Mouse (Mus musculus) heart, postnatal 0 days (tissue): Measurements from ENCODE around the gene Eef2k. TPM values are rescaled to one million over a fixed set of nuclear protein-coding genes. Genes with fewer than 3 reads are reported as not detected.
"Not testable (repeated sequence)": the region's sequence is repeated elsewhere in the genome, so short reads cannot be mapped to it uniquely, and the experiment has no call there.

Experiments
- ATAC-seq: fragments of 200-750 bp; cut with Nextera tagmentation; 2 replicates; pipeline ENCODE4 v1.8.0; 2017; ENCODE audit warnings: low read depth, moderate number of reproducible peaks, moderate library complexity; ENCODE audit not compliant: insufficient read depth
- DNase-seq: peaks from one replicate; pipeline ENCODE4 v3.0.0-alpha.2; 2016; ENCODE audit warnings: low spot score
- H3K27ac ChIP-seq: fragments of 300-500 bp; sonication (generic); 2 replicates; pipeline ENCODE4 v1.5.1; 2014; ENCODE audit warnings: low read depth, mild to moderate bottlenecking
- H3K27me3 ChIP-seq: fragments of 300-500 bp; sonication (generic); 2 replicates; pipeline ENCODE4 v1.6.1; 2014; ENCODE audit warnings: low read length, mixed read lengths; ENCODE audit not compliant: control insufficient read depth, insufficient read depth
- H3K36me3 ChIP-seq: fragments of 300-500 bp; sonication (generic); replicated peaks from 2 replicates; pipeline ENCODE4 v1.6.1; 2014; ENCODE audit warnings: low read length, mixed read lengths; ENCODE audit not compliant: control insufficient read depth, insufficient read depth
- H3K4me1 ChIP-seq: fragments of 300-500 bp; sonication (generic); 2 replicates; pipeline ENCODE4 v1.6.1; 2014; ENCODE audit warnings: antibody characterized with exemption; ENCODE audit not compliant: control insufficient read depth, insufficient read depth
- H3K4me2 ChIP-seq: fragments of 300-500 bp; sonication (generic); 2 replicates; pipeline ENCODE4 v1.6.1; 2014; ENCODE audit warnings: low read depth, mild to moderate bottlenecking, low read length, moderate library complexity
- H3K4me3 ChIP-seq: fragments of 300-500 bp; sonication (generic); 2 replicates; pipeline ENCODE4 v1.5.1; 2014; ENCODE audit warnings: low read depth, low read length
- H3K9ac ChIP-seq: fragments of 300-500 bp; sonication (generic); replicated peaks from 2 replicates; pipeline ENCODE4 v1.6.1; 2014; ENCODE audit warnings: low read depth, low read length, mixed read lengths
- H3K9me3 ChIP-seq: fragments of 300-500 bp; sonication (generic); replicated peaks from 2 replicates; pipeline ENCODE4 v1.6.1; 2016; ENCODE audit warnings: low read length; ENCODE audit not compliant: control insufficient read depth
- CTCF ChIP-seq: IDR thresholded peaks from 2 replicates; pipeline ENCODE4 v1.5.1; 2016; ENCODE audit warnings: antibody characterized with exemption, control low read depth, low read depth
- EP300 ChIP-seq: IDR thresholded peaks from 2 replicates; pipeline ENCODE4 v1.6.1; 2016; ENCODE audit warnings: antibody characterized with exemption, low read depth
- WGBS: fragments of 180-500 bp; shearing (Covaris S2); extraction: QIAGEN DNeasy Blood & Tissue Kit; methylation state at CpG from one replicate; pipeline ENCODE4 v1.1.7; 2014; 5-methylcytosine and 5-hydroxymethylcytosine counted together
- polyA plus RNA-seq: library from polyadenylated mRNA; unstranded; fragments of >200 nt; fragmentation: Nextera tagmentation; extraction: Ambion mirVana; gene quantifications from 2 replicates; pipeline ENCODE4 v1.2.1, GENCODE M21; 2015
- total RNA-seq: library from RNA; depleted of rRNA; stranded (reverse); fragments of >200 nt; gene quantifications from 2 replicates; pipeline ENCODE4 v1.2.3, GENCODE M21; 2014; ENCODE audit warnings: low replicate concordance; rRNA removed

The Eef2k gene
- total and polyA plus RNA-seq, 2 experiments from 2014 or later, result 23.6 to 31.9 TPM

- no peak for DNase-seq
- ATAC-seq, result no peak
- H3K36me3 ChIP-seq, result peaks cover 88% of the 10 kb centered on the region
- H3K9ac ChIP-seq, result no peak overlapping the region
- H3K4me2 ChIP-seq, result no peak overlapping the region
- H3K4me1 ChIP-seq, result no peaks in the 10 kb centered on the region
- no peaks in the 10 kb centered on the region for H3K9me3 ChIP-seq
- H3K27me3 ChIP-seq, result no peaks in the 10 kb centered on the region
- 85% methylated on average over 6 of the region's 6 CpGs for WGBS
- TF ChIP-seq CTCF (no peak), EP300 (no peak)
- no peak overlapping the region for H3K4me3 ChIP-seq
- no peak overlapping the region for H3K27ac ChIP-seq
Measured at GRCm38 (mm10) chr7:120941214-120941613, 98.6 kb downstream of the Eef2k start.

GRCm38 (mm10) chr7:120942506-120942905 is 99.9 kb downstream of the Eef2k start:
- ATAC-seq (no peak), DNase-seq (no peak)
- H3K9ac ChIP-seq, result no peak overlapping the region
- H3K4me1 ChIP-seq, result no peaks in the 10 kb centered on the region
- no peak overlapping the region for H3K4me3 ChIP-seq
- peaks cover 81% of the 10 kb centered on the region for H3K36me3 ChIP-seq
- H3K4me2 ChIP-seq, result no peak overlapping the region
- TF ChIP-seq CTCF (no peak), EP300 (no peak)
- no peak overlapping the region for H3K27ac ChIP-seq
- H3K27me3 ChIP-seq, result no peaks in the 10 kb centered on the region
- WGBS, result 72% methylated on average over 1 of the region's 1 CpGs
- H3K9me3 ChIP-seq, result no peaks in the 10 kb centered on the region

- WGBS, result 72% methylated on average over 7 of the region's 8 CpGs
- H3K4me3 ChIP-seq, result no peak overlapping the region
- no peak overlapping the region for H3K4me2 ChIP-seq
- H3K4me1 ChIP-seq, result no peaks in the 10 kb centered on the region
- H3K27ac ChIP-seq, result no peak overlapping the region
- DNase-seq (no peak), ATAC-seq (no peak)
- no peaks in the 10 kb centered on the region for H3K9me3 ChIP-seq
- no peak overlapping the region for H3K9ac ChIP-seq
- peaks cover 71% of the 10 kb centered on the region for H3K36me3 ChIP-seq
- TF ChIP-seq EP300 (no peak), CTCF (no peak)
- no peaks in the 10 kb centered on the region for H3K27me3 ChIP-seq
Measured at GRCm38 (mm10) chr7:120943936-120944509, 101.4 kb downstream of the Eef2k start.

GRCm38 (mm10) chr7:120953591-120953990 is 111.0 kb downstream of the Eef2k start:
- not testable (repeated sequence) for H3K27ac ChIP-seq, H3K4me3 ChIP-seq, H3K9me3 ChIP-seq, H3K27me3 ChIP-seq, H3K4me1 ChIP-seq, DNase-seq, H3K4me2 ChIP-seq, ATAC-seq, H3K9ac ChIP-seq
- 88% methylated on average over 7 of the region's 7 CpGs for WGBS
- peaks cover 30% of the 10 kb centered on the region for H3K36me3 ChIP-seq

Other genes starting within 250 kb of the Eef2k start
- 734 and 751 TPM in 2 replicates for gene Uqcrc2, start 207.7 kb upstream of the Eef2k start, total RNA-seq
- 791 and 812 TPM in 2 replicates for gene Uqcrc2, start 207.7 kb upstream of the Eef2k start, polyA plus RNA-seq
- gene Pdzd9, start 172.5 kb upstream of the Eef2k start, total RNA-seq, result not detected in 2 replicates
- gene Pdzd9, start 172.5 kb upstream of the Eef2k start, polyA plus RNA-seq, result 0.37 and 0.44 TPM in 2 replicates
- 17.4 and 51.1 TPM in 2 replicates for gene Mosmo, start 165.2 kb upstream of the Eef2k start, total RNA-seq
- 9.9 and 11.7 TPM in 2 replicates for gene Mosmo, start 165.2 kb upstream of the Eef2k start, polyA plus RNA-seq
- gene Vwa3a, start 103.5 kb upstream of the Eef2k start, total RNA-seq, result 0.04 and 2.2 TPM in 2 replicates
- 0.85 and 1.1 TPM in 2 replicates for gene Vwa3a, start 103.5 kb upstream of the Eef2k start, polyA plus RNA-seq
- gene Gm5737, start 30.5 kb upstream of the Eef2k start, total RNA-seq, result not detected in 2 replicates
- gene Gm5737, start 30.5 kb upstream of the Eef2k start, polyA plus RNA-seq, result not detected in 2 replicates
- gene Polr3e, start 74.9 kb downstream of the Eef2k start, total RNA-seq, result 14.5 and 20.6 TPM in 2 replicates
- gene Polr3e, start 74.9 kb downstream of the Eef2k start, polyA plus RNA-seq, result 11.5 and 12.2 TPM in 2 replicates
- 18.5 and 41.5 TPM in 2 replicates for gene Cdr2, start 139.5 kb downstream of the Eef2k start, total RNA-seq
- gene Cdr2, start 139.5 kb downstream of the Eef2k start, polyA plus RNA-seq, result 3.5 and 4.5 TPM in 2 replicates
- not detected in 2 replicates for gene Mfsd13b, start 139.7 kb downstream of the Eef2k start, total RNA-seq
- gene Mfsd13b, start 139.7 kb downstream of the Eef2k start, polyA plus RNA-seq, result 0.15 and 0.33 TPM in 2 replicates
- gene Mettl9, start 191.6 kb downstream of the Eef2k start, total RNA-seq, result 44.8 and 52.8 TPM in 2 replicates
- gene Mettl9, start 191.6 kb downstream of the Eef2k start, polyA plus RNA-seq, result 81.2 and 82.4 TPM in 2 replicates
- 1.6 TPM in 1 of 2 replicates, not detected in the other for gene Igsf6, start 231.7 kb downstream of the Eef2k start, total RNA-seq
- 1.1 TPM in 2 replicates for gene Igsf6, start 231.7 kb downstream of the Eef2k start, polyA plus RNA-seq
- gene Otoa, start 238.8 kb downstream of the Eef2k start, total RNA-seq, result 0.08 and 0.11 TPM in 2 replicates
- gene Otoa, start 238.8 kb downstream of the Eef2k start, polyA plus RNA-seq, result 0.25 and 0.46 TPM in 2 replicates